Mouse (Mus musculus): ENCODE results near the gene Klri1.
"Not testable (repeated sequence)": the region's sequence is repeated elsewhere in the genome, so short reads cannot be mapped to it uniquely, and the experiment has no call there.

The Klri1 gene

DNA sequence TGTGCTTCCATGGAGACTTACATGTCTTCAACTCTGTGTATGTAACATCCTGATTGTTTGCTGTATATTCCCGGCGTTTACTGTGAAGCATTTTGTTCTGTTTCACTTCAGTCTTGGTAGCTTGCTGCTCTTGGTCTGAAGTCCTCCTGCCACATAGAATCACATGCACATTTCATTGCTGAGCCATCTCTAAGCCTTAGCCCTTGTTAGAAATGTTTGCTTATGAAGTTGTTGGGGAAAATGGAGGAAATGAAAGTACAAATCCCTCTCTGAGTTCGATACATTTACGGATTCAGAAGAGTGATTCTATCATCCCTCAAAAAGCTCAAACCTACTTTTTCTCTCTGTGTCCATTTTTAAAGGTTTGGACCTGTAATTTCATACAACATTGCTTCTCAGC, at the start of gene Klri1:
Klri1 (minus strand) TSS at position 101 of the 400 bp plus-strand sequence.
- DNase-seq (ENCODE audit: low spot score) = no peak

DNA sequence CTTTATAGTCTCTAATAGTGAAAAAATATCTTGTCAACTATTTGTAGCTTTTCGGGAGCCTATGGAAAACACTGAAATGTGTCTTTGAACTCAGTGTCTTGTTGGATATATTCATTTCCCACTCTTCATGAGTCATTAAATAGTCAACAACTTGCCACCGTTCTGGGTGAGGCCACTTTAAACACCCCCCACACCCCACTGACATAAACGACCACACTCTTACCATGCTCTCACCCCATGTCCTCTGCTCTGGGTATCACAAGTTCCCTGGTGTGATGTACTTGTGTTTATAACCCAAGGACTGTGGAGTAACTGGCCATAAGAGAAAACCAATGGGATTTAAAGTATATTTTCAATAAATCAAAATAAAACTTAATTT, 30.7 kb upstream of the Klri1 start:
- DNase-seq (ENCODE audit: low spot score) = no peak

DNA sequence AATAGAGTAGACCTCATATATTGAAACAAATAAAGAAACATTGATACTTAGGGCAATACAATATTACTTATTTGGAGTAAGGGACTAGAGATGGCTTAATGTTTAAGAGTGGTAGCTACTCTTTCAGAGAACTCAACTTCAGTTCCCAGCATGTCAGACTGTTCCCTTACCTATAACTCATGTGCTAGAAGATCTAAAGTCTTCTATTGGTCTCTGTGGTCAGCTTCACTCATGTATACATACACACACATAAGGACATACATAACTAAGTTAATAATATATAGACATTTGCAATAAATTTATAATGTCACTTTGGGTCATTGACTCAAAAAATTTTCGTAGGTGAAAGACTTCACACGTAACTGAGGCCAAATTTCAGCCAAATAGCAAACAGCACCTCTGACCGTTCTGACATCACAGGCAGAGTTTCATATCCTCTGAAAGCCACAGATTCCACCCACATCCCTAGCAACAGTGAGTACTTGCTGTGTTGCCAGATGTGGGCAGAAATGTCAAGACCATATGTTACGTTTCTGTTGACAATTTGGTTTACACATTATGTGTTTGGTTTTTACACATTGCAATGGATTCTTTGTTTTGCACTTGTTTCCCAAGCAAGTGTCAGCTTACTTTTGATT, 30.2 kb upstream of the Klri1 start:
- DNase-seq (ENCODE audit: low spot score) = no peak

DNA sequence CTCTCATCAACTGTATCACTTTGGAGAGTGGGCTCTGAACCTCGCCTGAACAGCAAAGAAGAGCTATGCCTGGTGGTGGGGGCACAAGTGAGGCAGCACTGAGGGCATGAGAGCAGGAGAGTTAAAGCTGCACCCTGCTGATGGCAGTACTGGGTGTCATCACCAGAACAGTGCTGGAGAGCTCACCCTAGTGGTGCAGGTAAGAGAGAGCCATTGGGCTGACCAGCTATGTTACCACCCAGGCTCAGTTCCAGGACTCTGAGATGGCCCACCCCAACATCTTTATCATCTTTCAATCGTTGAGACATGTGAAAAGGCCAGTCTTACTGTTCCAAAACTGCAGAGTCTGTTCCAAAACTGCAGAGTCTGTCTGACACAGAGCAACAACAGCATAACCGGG, 29.2 kb upstream of the Klri1 start:
- DNase-seq (ENCODE audit: low spot score) = no peak

DNA sequence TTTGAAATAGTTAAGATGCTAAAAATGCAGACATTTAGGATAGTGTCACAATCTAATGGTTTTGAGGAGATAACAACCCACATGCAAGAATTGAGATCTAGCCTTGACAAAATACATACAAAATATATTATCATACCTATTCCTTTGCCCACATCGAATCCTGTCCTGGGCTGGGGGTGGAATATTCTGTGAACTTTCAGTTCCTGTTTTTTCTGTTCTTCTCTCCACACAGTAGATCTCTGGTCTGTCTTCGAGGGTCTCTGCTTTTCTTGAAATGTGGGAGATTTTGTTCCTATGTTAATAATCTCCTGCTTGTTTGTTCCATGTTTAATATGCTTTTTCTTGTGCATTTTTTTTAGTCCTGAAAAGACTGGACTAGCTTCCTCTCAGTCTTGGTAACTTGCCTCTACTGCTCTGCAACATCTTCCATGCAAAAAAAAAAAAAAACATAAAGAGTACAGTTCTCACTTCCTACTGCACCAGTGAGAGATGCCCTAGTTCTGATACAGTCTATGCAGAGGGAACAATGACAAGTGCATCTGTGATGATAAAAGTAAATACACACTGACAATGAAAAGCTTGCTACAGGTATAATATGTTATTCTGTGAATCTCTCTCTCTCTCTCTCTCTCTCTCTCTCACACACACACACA, 23.3 kb upstream of the Klri1 start, which contains the start of gene Klri2:
Klri2 (minus strand) TSS at position 416 of the 653 bp plus-strand sequence.
- no peak for DNase-seq (ENCODE audit: low spot score)

DNA sequence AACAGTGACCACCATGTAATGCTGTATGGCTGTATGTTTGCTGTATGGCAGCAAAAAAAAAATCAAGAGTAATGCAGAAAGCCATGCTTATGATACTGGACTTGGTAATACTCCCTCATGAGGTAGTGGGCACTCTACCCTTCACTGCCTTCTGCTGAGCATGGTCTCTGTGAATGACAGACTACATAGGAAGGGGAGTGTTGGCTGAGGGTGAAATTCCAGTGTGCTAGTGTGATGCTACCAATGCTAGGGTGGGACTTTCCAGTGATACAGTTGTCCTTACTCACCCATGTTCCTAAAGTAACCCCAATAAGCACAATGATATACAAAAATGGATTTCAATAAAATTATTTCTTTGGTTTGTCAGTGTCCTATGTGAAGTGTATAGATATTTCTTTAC, 19.5 kb upstream of the Klri1 start:
- DNase-seq (ENCODE audit: low spot score) = no peak

DNA sequence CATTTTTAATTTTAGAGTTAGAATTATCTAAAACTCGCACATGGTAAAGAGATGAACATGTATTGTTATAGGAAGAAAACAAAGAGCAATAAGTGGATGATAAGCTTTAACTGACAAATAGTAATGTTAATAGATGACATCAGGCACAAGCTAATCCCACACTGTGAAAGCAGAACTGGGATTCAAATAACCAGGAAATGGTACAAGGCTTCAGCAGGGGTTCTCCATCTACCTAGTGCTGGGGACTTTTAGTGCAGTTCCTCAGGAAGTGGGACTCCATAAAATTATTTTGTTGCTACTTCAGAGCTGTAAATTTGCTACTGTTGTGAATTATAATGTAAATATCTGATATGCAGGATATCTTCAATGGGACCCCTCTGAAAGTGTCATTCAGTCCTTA, 10.3 kb upstream of the Klri1 start:
- DNase-seq (ENCODE audit: low spot score) = no peak

DNA sequence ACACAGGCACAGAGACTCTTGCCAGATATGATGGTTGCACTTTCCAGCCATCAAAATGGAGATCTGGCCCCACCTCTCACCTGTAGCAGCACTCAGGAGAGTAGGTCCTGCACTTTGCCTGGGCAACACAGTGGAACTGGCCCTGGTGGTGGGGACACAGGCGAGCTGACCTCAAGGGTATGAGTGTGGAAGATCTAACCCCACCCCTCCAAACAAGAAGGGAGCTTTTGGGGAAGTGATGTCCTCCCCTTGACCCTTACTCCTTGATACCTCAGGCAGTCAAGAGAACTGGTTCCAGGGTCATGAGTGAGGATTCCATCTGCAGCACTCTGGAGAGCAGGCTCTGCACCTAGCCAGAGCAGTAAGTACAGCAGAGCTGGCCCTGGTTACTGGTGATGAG, 4.5 kb upstream of the Klri1 start:
- DNase-seq (ENCODE audit: low spot score) = no peak

DNA sequence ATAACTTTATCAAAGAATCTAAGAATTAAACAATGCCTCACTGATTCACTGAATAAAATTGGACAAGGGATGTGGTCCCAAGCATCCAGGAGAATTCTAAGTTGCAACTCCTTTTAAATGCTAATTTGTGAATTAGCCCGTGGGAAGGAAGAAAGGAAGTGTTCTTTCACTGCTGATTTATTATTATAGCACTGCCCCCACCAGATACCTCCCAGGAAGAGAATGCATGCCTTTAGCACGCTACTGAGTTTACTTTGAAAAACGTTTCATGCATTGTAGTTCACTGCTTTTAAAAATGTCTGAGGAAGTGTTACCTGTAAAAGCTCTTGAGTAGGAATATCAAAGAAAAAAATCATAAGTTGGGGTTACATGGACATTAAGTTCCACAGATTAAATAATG, 3.6 kb upstream of the Klri1 start:
- DNase-seq (ENCODE audit: low spot score) = no peak

DNA sequence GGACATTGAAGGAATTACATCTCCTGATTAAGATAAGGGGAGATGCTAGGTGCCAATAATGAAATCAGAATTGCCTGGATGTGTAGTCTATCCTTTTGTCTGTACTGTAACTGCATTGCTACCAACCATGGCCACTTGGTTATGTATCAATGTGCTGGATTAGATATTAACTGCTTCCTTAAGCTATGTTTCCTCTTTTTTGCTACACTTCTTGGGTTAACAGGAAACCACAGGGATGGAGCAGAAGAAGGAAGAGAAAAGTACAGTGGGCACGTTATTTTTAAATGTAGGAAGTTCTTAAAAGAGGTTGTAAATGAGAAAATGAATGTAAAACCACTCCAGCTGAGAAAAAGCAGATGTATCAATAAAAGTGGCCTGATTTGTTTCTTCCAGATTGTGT, 3.4 kb downstream of the Klri1 start:
- no peak for DNase-seq (ENCODE audit: low spot score)

DNA sequence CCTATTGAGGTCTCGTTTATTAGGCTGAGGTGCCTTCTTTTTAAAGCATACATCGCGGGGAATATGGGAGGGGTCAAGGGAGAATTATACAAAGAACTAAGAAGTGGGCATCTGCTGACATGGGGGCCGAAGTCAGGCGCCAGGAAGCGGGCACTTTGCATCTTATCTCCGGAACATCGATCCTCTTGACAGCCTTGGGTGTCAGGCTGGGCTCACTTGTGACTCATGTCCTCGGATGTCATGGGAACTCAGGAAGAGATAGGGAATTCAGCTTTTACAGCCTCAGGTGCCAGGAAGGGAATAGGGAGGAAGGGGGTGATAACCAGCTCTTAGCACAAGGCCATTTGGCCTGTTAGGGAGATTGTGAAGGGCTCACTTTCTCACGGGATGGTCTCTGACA, 25.5 kb downstream of the Klri1 start:
- DNase-seq (ENCODE audit: low spot score) = not testable (repeated sequence)

DNA sequence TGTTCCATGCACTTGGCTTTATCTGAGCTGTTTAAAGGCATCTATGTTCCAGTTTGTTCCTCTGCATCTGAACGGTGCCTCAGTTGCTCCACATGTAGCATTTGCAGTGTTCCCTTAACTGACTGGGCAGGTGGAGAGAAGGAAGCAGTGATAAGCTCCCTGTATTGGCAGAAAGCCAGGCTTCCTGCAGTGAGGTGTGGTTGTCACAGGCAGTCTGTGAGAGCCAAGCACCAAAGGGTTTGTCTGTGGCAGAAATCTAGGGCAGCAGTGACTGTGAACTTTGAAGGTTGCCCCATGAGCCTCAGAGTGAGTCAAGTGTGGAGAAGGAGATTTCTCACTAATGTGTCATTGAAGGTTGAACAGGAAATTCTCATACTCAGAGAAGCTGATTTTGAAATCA, 36.6 kb downstream of the Klri1 start:
- DNase-seq (ENCODE audit: low spot score) = no peak

DNA sequence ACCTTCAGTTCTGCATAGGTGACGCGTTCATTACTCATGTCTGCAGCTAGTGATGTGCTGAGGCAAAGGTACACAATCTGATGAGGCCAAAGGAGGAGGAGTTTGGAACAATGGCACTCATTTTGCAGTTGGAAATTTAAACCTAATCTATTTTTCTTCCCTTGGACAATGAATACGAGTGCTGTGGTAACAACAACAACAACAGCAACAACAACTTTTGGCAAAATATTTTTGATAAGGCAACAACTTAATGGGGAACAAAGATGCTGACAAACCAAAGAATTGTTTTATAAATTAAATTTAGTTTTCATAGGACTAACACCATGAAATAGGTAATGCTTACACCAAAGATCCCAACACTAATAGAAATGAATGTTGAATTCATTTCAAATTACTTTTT, 38.1 kb downstream of the Klri1 start, which contains the start of gene Klrc1:
Klrc1 (minus strand) TSS at position 101 of the 400 bp plus-strand sequence.
- no peak for DNase-seq (ENCODE audit: low spot score)

DNA sequence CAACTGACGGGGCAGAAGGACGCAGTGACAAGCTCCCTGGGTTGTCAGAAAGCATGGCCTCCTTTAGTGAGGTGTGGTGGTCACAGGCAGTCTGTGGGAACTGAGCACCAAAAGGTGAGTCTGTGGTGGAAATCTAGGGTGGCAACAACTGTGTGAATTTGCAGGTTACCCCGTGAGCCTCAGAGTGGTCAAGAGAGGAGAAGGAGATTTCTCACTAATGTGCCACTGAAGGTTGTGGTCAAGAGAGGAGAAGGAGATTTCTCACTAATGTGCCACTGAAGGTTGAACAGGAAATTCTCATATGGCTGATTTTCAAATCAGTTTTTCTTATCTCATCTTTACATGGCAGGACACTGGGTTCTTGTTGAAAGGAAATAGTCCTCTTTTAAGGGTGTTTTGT, 55.6 kb downstream of the Klri1 start:
- not testable (repeated sequence) for DNase-seq (ENCODE audit: low spot score)

DNA sequence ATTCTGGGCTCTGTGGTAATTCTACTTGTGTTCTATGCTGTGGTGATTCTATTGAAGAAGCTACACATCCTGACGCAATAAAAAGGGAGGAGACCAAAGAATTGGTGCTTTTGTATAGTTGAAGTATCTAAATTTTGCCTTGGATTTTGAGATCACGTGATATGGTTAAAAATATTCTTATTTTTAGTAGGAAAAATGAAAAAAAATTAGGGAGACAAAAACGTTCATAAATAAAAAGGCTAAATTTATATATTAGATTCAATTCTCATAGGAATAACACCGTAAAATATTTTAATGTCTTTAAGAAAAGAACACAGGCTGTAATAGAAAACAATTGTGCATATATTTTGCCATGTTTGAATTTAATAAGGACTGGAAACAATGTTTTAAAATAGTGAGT, 56.3 kb downstream of the Klri1 start, which contains the start of gene Klrc2:
Klrc2 (minus strand) TSS at position 101 of the 400 bp plus-strand sequence.
- not testable (repeated sequence) for DNase-seq (ENCODE audit: low spot score)

Data from urinary bladder, postnatal 25 days (tissue).